Mouse (Mus musculus) stomach, embryonic 14.5 days (tissue): Measurements from ENCODE around the gene Flcn. TPM values are rescaled to one million over a fixed set of nuclear protein-coding genes. Genes with fewer than 3 reads are reported as not detected.

ENCODE experiments used
- ATAC-seq: fragments of 200-750 bp; cut with Nextera tagmentation; 2 replicates; pipeline ENCODE4 v1.8.0; 2017; ENCODE audit warnings: low read depth, moderate TSS enrichment; ENCODE audit not compliant: insufficient number of reproducible peaks, insufficient read depth, low FRiP score
- H3K27ac ChIP-seq: fragments of 300-500 bp; sonication (generic); 2 replicates; pipeline ENCODE4 v1.5.1; 2014; ENCODE audit warnings: mild to moderate bottlenecking, low read length, moderate library complexity, mixed read lengths
- H3K27me3 ChIP-seq: fragments of 300-500 bp; sonication (generic); 2 replicates; pipeline ENCODE4 v1.6.1; 2014; ENCODE audit warnings: low read length, control low read depth, mixed read lengths; ENCODE audit not compliant: control insufficient read depth, insufficient read depth
- H3K36me3 ChIP-seq: fragments of 300-500 bp; sonication (generic); 2 replicates; pipeline ENCODE4 v1.6.1; 2014; ENCODE audit warnings: mild to moderate bottlenecking, control low read depth, low read length, moderate library complexity, mixed read lengths; ENCODE audit not compliant: control insufficient read depth, insufficient read depth
- H3K4me1 ChIP-seq: fragments of 300-500 bp; sonication (generic); 2 replicates; pipeline ENCODE4 v1.6.1; 2014; ENCODE audit warnings: low read length, control low read depth, mixed read lengths; ENCODE audit not compliant: control insufficient read depth, insufficient read depth
- H3K4me2 ChIP-seq: fragments of 300-500 bp; sonication (generic); replicated peaks from 2 replicates; pipeline ENCODE4 v1.6.1; 2014; ENCODE audit warnings: low read depth, low read length, control low read depth
- H3K4me3 ChIP-seq: fragments of 300-500 bp; sonication (generic); 2 replicates; pipeline ENCODE4 v1.5.1; 2014; ENCODE audit warnings: low read depth, low read length, control low read depth
- H3K9ac ChIP-seq: fragments of 300-500 bp; sonication (generic); replicated peaks from 2 replicates; pipeline ENCODE4 v1.6.1; 2014; ENCODE audit warnings: low read depth, mild to moderate bottlenecking, control low read depth, low read length, moderate library complexity, mixed read lengths
- H3K9me3 ChIP-seq: fragments of 300-500 bp; sonication (generic); 2 replicates; pipeline ENCODE4 v1.6.1; 2016; ENCODE audit warnings: low read depth, low read length, control low read depth; ENCODE audit not compliant: control insufficient read depth
- WGBS: fragments of 180-500 bp; shearing (Covaris S2); extraction: QIAGEN DNeasy Blood & Tissue Kit; methylation state at CpG from one replicate; pipeline ENCODE4 v1.1.7; 2014; 5-methylcytosine and 5-hydroxymethylcytosine counted together
- polyA plus RNA-seq: library from polyadenylated mRNA; unstranded; fragments of >200 nt; fragmentation: Nextera tagmentation; extraction: Ambion mirVana; gene quantifications from 2 replicates; pipeline ENCODE4 v1.2.1, GENCODE M21; 2014

Gene Flcn
- polyA plus RNA-seq: 25.2 and 31.5 TPM in 2 replicates

DNA sequence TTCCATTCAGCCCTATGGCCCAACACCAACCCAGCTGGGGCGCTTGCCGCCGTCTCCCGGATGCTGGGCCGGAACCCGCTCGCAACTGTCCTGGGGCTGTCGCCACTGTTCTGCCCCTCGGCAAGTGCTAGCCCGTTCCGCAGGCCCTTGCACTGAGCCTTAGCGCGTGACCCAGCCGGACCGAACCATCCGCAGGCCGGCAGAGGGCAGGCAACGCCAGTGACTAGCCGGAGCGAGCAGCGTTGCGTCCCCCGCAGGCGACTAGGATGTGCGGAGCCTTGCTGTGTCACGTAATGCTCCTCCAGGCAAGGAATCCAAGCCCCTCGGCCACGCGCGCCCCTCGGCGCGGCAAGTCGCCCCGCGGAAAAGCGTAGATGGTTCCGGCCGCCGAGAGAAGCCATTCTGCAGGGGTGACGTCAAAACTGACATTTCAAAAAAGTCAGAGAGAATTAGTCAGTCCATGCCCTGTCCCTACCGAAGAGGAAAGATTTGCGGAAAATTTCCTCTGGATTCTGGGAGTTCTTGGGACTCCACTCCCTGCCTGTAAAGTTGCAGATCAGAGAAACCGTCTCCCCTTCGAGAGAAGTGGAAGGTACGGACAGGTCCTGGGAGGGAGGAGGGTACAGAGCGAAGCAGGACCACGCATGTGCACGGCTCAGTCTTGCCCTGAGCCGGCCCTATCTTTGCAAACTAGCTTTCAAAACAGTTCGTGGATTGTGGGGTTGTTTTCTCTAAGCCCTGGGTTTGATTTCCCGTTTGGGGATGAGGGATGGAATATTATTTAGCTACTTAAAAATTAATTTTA lies at the start of gene Flcn:
Gene Flcn (minus strand): TSS at position 347 of the 805 bp plus-strand sequence.
- H3K4me3 ChIP-seq: peak within 1 kb of the TSS; percentile 68
- H3K27ac ChIP-seq: peak within 1 kb of the TSS; percentile 96
- peak within 1 kb of the TSS; percentile 80 for H3K4me2 ChIP-seq
- H3K4me1 ChIP-seq: peaks cover 15% of the 10 kb centered on the region
- peak within 1 kb of the TSS; percentile 81 for H3K9ac ChIP-seq
- H3K36me3 ChIP-seq: peaks cover 25% of the 10 kb centered on the region
- peak; percentile 91 for ATAC-seq
- H3K27me3 ChIP-seq: no peaks in the 10 kb centered on the region
- H3K9me3 ChIP-seq: no peaks in the 10 kb centered on the region
- under 1% methylated on average over 52 of the region's 52 CpGs for WGBS

DNA sequence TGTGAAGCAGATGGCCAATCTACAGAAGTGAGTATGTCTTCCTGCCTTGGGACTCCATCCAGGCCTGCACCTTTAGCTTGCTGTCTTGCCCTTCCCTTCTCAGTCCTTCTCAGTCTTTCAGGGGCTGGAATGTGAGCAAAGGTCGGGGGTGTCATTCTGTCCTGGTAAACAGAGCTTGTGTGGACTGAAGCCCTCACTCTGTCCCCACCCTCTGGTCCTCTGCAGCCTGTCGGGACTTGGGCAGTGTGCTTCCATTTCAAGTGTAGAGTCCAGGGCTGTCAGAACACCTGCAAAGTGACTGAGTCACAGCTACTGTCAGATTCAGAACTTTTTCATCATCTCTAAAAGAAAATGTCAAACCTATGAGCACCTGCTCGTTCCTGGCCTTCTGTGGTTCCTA lies 43.0 kb upstream of the Flcn start:
- H3K9ac ChIP-seq: no peak overlapping the region

GRCm38 (mm10) chr11:59847891-59848884 lies 38.4 kb upstream of the Flcn start:
- Histone ChIP-seq H3K27me3 (no peaks in the 10 kb centered on the region), H3K4me2 (peak overlapping the region; percentile 65), H3K36me3 (no peaks in the 10 kb centered on the region), H3K4me1 (0 out of 2 replicates have a peak, but pooled peaks cover 5% of the 10 kb centered on the region), H3K27ac (peak overlapping the region; percentile 87), H3K9ac (peak overlapping the region; percentile 84), H3K9me3 (no peaks in the 10 kb centered on the region), H3K4me3 (peak overlapping the region; percentile 69)
- under 1% methylated on average over 69 of the region's 69 CpGs for WGBS
- ATAC-seq: peak; percentile 89

More for the DNA sequence above, 43.0 kb upstream of the Flcn start:
- H3K27me3 ChIP-seq: no peaks in the 10 kb centered on the region
- no peak overlapping the region for H3K4me2 ChIP-seq
- no peaks in the 10 kb centered on the region for H3K36me3 ChIP-seq
- H3K27ac ChIP-seq: no peak overlapping the region
- WGBS: 50% methylated on average over 3 of the region's 3 CpGs
- ATAC-seq: no peak
- no peak overlapping the region for H3K4me3 ChIP-seq
- H3K9me3 ChIP-seq: no peaks in the 10 kb centered on the region
- H3K4me1 ChIP-seq: no peaks in the 10 kb centered on the region

DNA sequence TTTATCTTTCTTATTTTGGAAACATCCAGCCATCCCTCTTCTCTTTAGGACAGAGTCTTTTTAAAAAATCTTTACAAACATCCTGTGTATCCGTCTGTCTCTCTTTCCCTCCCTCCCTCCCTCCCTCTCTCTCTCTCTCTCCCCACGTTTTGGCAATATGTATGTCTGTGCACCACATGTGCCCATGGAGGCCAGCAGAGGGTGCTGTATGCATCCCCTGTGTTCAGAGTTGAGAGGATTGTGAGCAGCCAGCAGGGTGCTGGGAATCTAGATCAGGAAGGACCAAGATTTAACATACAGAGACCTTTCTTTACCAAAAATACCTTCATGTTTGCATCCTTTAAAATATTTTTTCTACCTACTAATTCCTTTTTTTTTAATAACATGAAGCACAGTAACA lies 37.3 kb upstream of the Flcn start:
- no peak overlapping the region for H3K9ac ChIP-seq
- H3K36me3 ChIP-seq: no peaks in the 10 kb centered on the region
- H3K9me3 ChIP-seq: no peaks in the 10 kb centered on the region
- no peak for ATAC-seq
- H3K4me3 ChIP-seq: peak overlapping the region; percentile 69
- WGBS: 17% methylated on average over 2 of the region's 2 CpGs
- 0 out of 2 replicates have a peak, but pooled peaks cover 5% of the 10 kb centered on the region for H3K4me1 ChIP-seq
- peak overlapping the region; percentile 65; the same call in 1 of the 2 replicates for H3K4me2 ChIP-seq
- no peak overlapping the region for H3K27ac ChIP-seq
- no peaks in the 10 kb centered on the region for H3K27me3 ChIP-seq

- H3K4me1 ChIP-seq: 0 out of 2 replicates have a peak, but pooled peaks cover 5% of the 10 kb centered on the region
- no peaks in the 10 kb centered on the region for H3K9me3 ChIP-seq
- no peak overlapping the region for H3K9ac ChIP-seq
- H3K27me3 ChIP-seq: no peaks in the 10 kb centered on the region
- no peak overlapping the region for H3K4me3 ChIP-seq
- no peak overlapping the region for H3K27ac ChIP-seq
- ATAC-seq: no peak
- 96% methylated on average over 11 of the region's 11 CpGs for WGBS
- no peaks in the 10 kb centered on the region for H3K36me3 ChIP-seq
- H3K4me2 ChIP-seq: no peak overlapping the region
Observed at GRCm38 (mm10) chr11:59846311-59846710, 36.5 kb upstream of the Flcn start.

DNA sequence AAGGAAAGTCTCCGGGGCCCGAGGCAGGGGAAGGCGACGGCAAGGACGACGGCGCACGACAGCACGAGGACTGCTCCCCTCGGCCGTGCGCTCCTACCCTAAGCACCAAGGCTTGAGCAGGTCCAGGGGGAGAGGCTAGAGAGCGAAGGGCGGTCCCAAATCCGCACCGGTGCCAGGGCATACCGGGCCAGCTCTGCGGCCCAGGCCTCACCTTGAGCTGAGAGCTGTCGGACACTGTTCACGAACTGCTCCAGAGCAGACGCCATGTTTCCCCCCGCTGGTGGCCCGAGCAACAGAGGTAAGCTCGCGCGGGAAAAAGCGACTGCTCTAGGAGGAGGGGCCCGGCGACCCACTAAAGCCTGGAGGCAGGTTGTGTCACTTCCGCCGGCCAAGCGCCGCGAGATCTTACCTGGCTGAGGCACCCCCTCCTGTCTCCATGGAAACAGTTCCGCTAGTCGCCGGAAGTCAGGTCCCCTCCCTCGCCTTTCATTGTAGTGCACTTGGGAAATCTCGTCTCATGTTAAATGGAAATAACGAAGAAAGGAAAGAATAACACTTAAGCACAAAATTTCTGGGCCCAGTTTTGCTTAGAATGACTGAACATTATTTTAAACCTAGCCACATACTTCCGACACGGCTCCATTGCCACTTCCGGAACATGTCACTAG lies 29.8 kb upstream of the Flcn start, which contains the start of gene Cops3:
Gene Cops3 (minus strand): TSS at position 380 of the 668 bp plus-strand sequence.
- WGBS: 1% methylated on average over 43 of the region's 43 CpGs
- H3K36me3 ChIP-seq: peaks cover 20% of the 10 kb centered on the region
- peak within 1 kb of the TSS; percentile 98 for H3K27ac ChIP-seq

GRCm38 (mm10) chr11:59839008-59839458 lies 29.2 kb upstream of the Flcn start, which contains the start of gene Nt5m:
TSS of gene Nt5m (plus strand) at chr11:59839447.
- H3K27me3 ChIP-seq: no peaks in the 10 kb centered on the region
- H3K9ac ChIP-seq: peak within 1 kb of the TSS; percentile 92
- H3K4me1 ChIP-seq: peaks cover 14% of the 10 kb centered on the region
- peak within 1 kb of the TSS; percentile 97 for H3K4me3 ChIP-seq
- peak within 1 kb of the TSS; percentile 98 for H3K27ac ChIP-seq
- H3K4me2 ChIP-seq: peak within 1 kb of the TSS; percentile 62
- under 1% methylated on average over 24 of the region's 24 CpGs for WGBS
- H3K36me3 ChIP-seq: peaks cover 20% of the 10 kb centered on the region
- peak; percentile 96 for ATAC-seq
- H3K9me3 ChIP-seq: no peaks in the 10 kb centered on the region

More for the DNA sequence above, 29.8 kb upstream of the Flcn start, which contains the start of gene Cops3:
- Histone ChIP-seq H3K9ac (peak within 1 kb of the TSS; percentile 92), H3K27me3 (no peaks in the 10 kb centered on the region), H3K4me3 (peak within 1 kb of the TSS; percentile 97), H3K4me1 (peaks cover 14% of the 10 kb centered on the region), H3K4me2 (peak within 1 kb of the TSS; percentile 62), H3K9me3 (no peaks in the 10 kb centered on the region)
- ATAC-seq: peak; percentile 96
